Mouse (Mus musculus): ENCODE measurements at regions not wholly inside any gene's neighbourhood (a gene's known extent, or its start where the extent isn't known, plus 50 kb on each side); places are given as distances from the start of the nearest gene placed in this dataset.

GRCm38 (mm10) chr13:78580863-78581595 lies 381.5 kb upstream of the Nr2f1 start:
- DNase-seq (ENCODE audit: low spot score in 2 of 2), result no peak

GRCm38 (mm10) chr13:78577497-78577896 lies 377.9 kb upstream of the Nr2f1 start:
- DNase-seq (ENCODE audit: low spot score in 2 of 2), result no peak

DNA sequence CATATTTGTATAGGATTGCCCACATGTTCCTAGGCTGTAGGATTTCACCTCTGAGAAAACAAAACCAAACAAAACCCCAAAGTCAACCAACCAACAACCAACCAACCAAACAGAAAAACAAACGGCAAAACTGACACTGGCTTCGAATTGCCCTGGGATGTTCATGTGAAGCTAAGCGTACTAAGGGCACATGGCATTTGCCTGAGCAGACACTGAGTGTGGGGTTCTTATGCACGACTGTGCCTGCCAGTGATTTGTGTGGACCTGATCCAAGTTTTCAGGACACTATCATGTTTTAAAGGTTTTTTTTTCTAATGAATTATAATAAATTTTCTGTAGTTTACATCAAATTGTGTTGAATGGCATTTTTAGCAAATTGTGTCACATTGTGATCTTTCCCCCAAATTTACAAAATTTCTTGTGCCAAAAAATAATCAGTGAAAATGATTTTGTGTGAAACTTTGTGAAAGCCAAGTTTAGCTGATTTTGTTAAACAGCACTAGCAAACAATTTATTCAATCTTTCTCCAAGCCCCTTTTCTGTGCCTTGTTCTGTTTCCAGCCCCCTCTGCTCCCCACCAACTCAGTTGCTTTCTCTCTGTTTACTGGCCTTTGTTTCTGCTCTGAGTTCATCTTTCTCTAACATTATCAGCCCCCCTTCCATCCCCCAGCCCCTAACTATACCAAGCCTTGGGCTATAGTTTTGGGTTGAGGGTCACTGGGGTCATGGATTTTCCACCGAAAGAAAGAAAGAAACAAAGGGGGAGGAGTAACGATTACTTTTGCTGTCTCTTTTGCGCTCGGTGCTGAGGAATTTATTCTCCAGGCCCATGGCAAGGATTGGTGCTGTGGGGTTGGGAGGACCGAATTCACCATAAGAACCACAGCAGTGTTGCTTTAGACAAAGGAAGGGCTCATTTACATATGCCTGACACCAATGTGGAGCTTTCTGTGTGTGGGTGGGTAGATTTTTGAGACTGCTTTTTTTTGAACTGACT lies 377.0 kb upstream of the Nr2f1 start:
- peak in 1 of 2 experiments; percentile 26 for DNase-seq (ENCODE audit: low spot score in 2 of 2)

- no peak for DNase-seq (ENCODE audit: low spot score in 2 of 2)
Measured at GRCm38 (mm10) chr13:78571093-78571492, 371.5 kb upstream of the Nr2f1 start.

DNA sequence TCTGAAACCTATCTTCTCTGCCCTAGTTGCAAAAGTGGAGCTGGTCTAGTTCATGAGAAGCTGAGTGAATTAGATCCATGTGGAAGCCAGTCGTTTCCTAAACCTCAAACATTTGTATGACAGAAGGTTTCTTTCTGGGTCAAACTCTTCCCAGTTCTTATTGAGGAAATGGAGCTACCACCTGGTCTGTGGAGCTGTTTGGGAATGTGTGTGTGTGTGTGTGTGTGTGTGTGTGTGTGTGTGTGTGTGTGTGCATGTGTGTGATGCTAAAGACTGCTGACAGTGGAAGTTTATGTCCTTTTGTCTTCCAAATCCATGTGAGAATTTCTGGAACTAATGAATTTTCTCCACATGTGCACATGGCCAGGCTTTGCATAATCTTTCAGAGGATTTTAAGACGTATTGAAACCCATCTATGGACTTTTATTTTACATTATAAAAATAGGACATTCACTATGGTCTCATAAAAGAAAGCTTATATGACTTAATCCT lies 324.9 kb upstream of the Nr2f1 start:
- no peak for DNase-seq (ENCODE audit: low spot score in 2 of 2)

GRCm38 (mm10) chr13:78520771-78521170 lies 321.2 kb upstream of the Nr2f1 start:
- DNase-seq (ENCODE audit: low spot score in 2 of 2), result no peak

GRCm38 (mm10) chr13:78520186-78520585 lies 320.6 kb upstream of the Nr2f1 start:
- DNase-seq (ENCODE audit: low spot score in 2 of 2), result peak in 1 of 2 experiments; percentile 5

DNA sequence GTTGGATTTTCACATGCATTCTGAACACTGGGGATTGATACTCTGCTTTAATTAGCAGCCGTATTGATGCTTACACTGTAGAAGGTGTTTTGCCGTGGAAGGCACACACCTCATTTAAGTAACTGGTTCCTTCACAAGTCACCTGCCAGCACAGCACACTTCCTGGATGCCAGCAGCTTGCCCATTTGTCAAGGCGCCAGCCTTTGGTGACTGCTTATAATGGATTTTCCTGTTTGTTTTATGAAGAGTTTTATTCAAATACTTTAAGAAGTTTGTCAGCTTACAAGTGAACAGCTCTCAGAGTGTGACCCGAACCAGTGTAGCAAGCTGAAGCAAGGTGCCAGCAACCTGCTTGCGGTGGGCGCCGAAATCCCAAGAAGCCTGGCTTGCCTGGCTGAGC lies 301.0 kb upstream of the Nr2f1 start:
- DNase-seq (ENCODE audit: low spot score in 2 of 2), result no peak

DNA sequence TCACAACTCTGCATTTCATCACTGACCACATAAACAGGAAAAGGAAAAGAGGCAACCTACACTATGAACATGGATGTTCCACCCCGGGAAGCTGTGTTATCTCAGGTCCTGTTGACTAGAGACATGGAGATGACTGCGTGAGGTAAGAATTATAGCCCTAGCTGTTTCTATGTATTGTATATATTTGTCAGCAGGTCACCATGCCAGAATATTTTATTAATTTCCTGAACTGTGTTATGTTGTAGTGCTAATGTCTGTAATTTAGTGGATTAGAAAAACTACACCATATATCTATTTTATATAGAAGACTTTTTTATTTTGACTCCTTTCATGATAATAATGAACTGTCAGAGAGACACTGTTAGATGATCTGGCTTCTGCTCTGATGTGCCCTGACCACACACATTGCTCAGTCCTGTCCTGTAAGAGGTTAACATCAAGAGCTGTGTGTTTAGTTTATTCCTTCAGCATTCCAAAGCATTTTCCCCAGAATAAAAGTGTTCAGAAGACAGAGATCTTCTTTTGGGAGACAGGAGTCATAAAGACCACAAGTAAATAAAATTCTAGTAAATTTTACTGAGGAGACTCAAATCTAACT lies 284.3 kb upstream of the Nr2f1 start:
- no peak for DNase-seq (ENCODE audit: low spot score in 2 of 2)

GRCm38 (mm10) chr13:78482929-78483759 lies 283.6 kb upstream of the Nr2f1 start:
- no peak for DNase-seq (ENCODE audit: low spot score in 2 of 2)

DNA sequence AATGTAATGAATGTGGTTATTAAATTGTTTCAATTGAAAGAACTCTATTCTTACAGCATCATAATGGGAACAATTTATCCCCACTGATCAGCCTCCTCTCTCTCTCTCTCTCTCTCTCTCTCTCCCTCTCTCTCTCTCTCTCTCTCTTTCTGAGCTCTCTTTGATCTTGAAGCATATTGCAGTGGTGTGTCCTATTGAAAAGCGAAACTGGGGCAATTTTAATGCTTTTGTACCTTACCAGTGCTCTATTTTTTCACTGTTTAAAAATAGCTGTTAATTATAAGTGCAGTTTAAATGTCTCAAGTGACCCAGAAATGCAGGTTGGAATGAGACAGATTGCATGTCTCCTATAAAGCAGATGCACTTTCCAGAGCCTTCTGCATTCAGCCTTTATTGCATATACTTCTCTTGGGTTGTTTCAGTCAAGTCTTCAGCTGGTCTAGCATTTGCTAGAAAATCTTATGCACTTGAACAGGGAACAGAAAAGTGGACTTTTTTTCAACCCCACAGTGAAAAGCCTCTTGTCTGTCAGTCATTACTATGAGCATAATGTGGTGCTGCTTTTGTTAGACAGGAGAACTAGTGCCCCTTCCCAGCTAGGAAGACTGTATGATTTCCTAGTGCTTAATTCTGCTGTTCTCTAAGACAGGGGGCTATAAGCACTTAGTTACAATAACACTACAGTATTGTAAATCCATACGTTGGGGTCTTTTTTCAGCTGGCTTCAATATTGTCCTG lies 251.9 kb upstream of the Nr2f1 start:
- DNase-seq (ENCODE audit: low spot score in 2 of 2), result no peak

DNA sequence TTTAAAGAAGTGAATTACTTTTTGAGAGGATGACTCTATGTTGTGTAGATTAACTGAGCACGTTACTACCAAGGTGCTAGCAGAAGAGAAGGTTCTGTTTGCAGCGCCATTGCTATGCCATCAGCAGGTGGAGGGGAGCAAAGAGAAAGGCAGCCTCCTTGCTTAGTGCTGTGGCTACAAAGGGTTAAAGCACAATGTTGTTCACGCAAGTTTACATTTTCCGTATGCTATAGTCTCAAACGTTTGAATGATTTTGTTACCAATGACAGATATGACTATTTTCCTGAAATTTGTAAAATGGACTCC lies 247.1 kb upstream of the Nr2f1 start:
- DNase-seq (ENCODE audit: low spot score in 2 of 2), result no peak

DNA sequence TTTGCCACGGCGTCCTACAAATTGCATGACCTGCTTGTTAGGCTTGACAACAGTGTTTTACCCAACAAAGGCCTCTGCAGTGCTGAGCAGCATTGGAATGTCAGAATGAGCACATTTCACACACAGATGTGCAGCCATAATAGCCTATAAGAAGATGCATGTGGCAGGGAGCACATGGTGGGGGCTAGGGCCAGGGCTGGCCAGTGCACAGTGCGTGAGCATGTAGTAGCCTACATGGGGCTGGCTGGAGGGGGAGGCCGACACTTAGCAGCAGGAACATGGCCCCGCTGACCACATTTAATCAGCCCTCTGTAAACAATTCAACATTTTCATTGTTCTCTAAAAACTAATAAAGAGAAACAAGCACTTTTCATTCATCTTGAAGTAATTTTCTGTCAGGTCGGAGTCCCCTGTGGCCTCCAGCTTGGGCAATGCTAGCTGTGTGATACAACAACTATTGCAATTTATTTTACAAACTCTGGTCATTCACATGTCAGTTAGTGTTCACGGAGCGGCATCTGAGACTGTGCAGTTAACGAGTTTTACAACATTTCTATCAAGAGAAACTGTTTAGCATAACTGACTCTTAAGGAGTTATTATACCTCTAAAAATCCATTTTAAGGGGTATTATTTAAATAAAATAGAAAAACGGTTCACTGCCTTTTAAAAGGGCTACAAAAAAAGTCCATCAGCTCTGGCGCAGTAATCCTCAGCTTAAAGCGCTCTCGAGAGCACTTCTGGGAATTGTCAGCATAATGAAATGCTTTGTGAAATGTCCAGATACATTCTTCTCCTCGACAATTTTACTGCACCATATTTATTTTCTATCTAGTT lies 246.6 kb upstream of the Nr2f1 start:
- DNase-seq (ENCODE audit: low spot score in 2 of 2), result no peak

DNA sequence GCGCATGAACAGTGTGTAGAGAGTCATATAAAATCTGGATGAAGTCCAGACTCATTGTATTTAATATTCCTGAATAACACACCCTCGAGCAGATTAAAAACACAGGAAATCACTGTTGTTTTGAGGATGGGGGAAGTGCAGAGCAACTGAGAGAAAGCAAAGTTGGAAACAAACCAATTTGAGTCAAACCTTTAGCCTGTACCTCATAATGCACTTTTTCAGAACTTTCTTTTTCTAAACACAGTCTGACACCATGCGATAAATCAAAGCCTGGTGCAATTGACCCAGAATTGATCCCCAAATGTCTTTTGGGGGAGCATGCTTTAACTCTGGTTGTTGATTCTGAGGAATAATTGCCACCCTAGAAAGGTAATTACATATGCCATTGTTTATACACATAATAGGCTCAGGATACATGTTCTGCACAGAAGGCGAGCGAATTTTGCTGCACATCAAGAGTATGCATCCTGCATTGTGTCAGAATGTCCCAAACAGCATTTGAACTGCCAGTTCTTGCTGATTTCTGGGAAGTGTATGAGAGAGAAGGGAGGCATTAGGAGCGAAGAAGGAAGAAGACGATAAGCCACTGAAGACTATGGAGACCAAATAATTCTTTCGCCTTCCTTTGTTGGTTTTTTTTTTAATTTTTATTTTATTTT lies 245.3 kb upstream of the Nr2f1 start:
- no peak for DNase-seq (ENCODE audit: low spot score in 2 of 2)

GRCm38 (mm10) chr13:78428469-78428868 lies 228.9 kb upstream of the Nr2f1 start:
- no peak for DNase-seq (ENCODE audit: low spot score in 2 of 2)

GRCm38 (mm10) chr13:78428084-78428445 lies 228.5 kb upstream of the Nr2f1 start:
- DNase-seq (ENCODE audit: low spot score in 2 of 2), result no peak

DNA sequence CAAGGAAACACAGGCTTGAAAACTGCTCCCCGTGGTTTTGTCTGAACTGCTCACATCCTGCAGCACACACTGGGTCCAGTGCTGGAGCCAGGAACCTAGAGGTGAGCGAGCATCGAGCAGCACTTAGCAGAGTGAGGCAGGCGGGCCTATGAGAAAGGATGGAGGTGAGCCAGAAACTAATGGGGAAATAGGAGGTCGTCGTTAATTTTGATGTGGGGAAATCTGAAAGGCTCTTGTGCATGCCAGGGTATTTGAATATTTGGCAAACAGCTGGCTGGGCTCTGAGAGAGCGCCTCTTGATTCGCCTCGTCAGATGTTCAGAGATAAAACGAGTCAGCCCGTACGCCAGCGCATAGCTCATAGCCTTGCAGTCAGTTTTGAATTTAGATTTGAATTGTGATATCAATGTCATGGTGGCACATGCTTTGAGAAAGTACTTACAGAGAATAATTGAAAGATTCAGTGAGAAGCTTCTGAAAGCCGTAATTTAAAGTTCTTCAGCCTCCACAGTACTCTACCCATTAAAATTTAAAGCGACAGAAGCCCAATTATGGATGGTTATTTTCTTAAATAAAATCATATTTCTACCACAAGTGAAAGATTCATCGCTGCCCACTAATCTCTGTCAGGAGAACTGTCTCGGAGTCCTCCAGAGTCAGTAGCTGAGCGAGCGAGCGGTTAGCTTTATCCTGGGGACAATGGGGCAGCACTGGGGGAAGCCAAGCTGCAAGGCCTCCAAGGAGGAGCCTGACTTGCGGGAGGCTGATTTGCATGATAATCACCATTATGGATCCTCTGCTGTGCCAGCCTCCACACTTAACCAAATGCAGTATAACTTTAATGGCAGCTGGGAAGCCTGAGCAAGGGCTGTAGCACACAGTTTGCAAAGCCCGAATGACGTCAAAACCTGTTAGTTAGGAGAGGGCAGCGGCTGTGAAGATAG lies 227.9 kb upstream of the Nr2f1 start:
- peak; percentile 26 to 42 for DNase-seq (ENCODE audit: low spot score in 2 of 2)
